Mouse (Mus musculus) cerebellum, adult 2 months (tissue): ENCODE data around the gene Gsdma2.

ENCODE experiments used
- CTCF ChIP-seq: fragments of 200-500 bp; IDR thresholded peaks from 2 replicates; pipeline ENCODE4 v1.5.1; 2011; ENCODE audit warnings: low read depth, mild to moderate bottlenecking, control low read depth, low read length, moderate library complexity, borderline replicate concordance; ENCODE audit not compliant: insufficient read depth
- POLR2A ChIP-seq: fragments of 200-500 bp; IDR thresholded peaks from 2 replicates; pipeline ENCODE4 v1.6.1; 2011; ENCODE audit warnings: low read length, control low read depth, borderline replicate concordance; ENCODE audit not compliant: insufficient read depth

DNA sequence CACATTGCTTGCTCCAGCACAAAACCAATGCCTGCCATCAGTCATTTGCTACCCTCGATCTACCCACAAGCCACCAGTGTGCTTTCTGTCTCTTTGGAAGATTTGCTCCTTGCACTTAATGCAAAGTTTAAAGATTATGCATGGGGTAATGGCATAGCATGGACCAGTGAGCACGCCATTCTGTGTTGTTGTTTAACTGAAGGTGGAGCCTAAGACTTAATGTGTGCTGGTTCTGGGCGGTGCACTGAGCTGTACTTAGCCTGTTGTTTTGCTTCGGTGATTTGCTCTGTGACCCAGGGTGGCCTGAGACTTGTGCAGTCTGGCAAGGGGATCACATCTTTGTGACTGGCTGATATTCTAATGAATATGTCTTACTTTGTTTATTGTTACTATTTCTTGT lies 40.4 kb downstream of the Gsdma2 start:
- TF ChIP-seq CTCF (no peak), POLR2A (no peak)
